11 mouse cellular contexts compared by ENCODE assay signal in genomic region chr17:81402636-81403035, GRCm38 (mm10). TPM values are rescaled to one million over a fixed set of nuclear protein-coding genes. Genes with fewer than 3 reads are reported as not detected.
DNase-seq lines count a peak whose midpoint lies in the region; ATAC-seq lines count a peak whose summit lies in the region.
"Had no signal": no experiment of that assay in that cellular context is flagged by ENCODE, and none has a peak within 500 bp of the region (broad histone marks: within the 10 kb centered on the region; RNA-seq: fewer than 3 reads in every experiment).

No protein-coding gene starts in this region.

- peak; percentile 98 for DNase-seq in heart, adult 11 months
- no peak for DNase-seq in heart, embryonic 10.5 days (ENCODE audit: low spot score)
- DNase-seq in adrenal gland, adult (ENCODE audit: inconsistent age in 2 of 2, low spot score in 1 of 2): peak; percentile 88 to 95
- peak; percentile 81 for DNase-seq in gastrocnemius, adult 18-20 months (ENCODE audit: low spot score)
- peak; percentile 65 for DNase-seq in layer of hippocampus, adult 9-10 months (ENCODE audit: low spot score)
- DNase-seq in hindbrain, embryonic 14.5 days (ENCODE audit: low spot score): no peak
- DNase-seq in embryo, embryonic 9.5 days (ENCODE audit: extremely low spot score): no peak
- DNase-seq: liver, embryonic 13.5 days had no signal

- H3K9ac ChIP-seq in stomach, embryonic 16.5 days (ENCODE audit: low read length): no peak overlapping the region
- H3K9ac ChIP-seq in hindbrain, embryonic 14.5 days: no peak overlapping the region
- H3K9ac ChIP-seq: embryonic facial prominence, embryonic 13.5 days; liver, embryonic 13.5 days had no signal

- no peak overlapping the region for H3K4me3 ChIP-seq in heart, embryonic 10.5 days
- no peak overlapping the region for H3K4me3 ChIP-seq in stomach, embryonic 16.5 days (replicated peaks; ENCODE audit: low read length)
- no peak overlapping the region for H3K4me3 ChIP-seq in hindbrain, embryonic 14.5 days (replicated peaks; ENCODE audit: low read length)
- H3K4me3 ChIP-seq: embryonic facial prominence, embryonic 13.5 days; liver, embryonic 13.5 days had no signal

- H3K4me1 ChIP-seq in heart, embryonic 10.5 days: 0 out of 2 replicates have a peak, but pooled peaks cover 5% of the 10 kb centered on the region
- H3K4me1 ChIP-seq in stomach, embryonic 16.5 days (ENCODE audit: control insufficient read depth, insufficient read depth, low read length): no peaks in the 10 kb centered on the region
- peaks cover 11% of the 10 kb centered on the region; the same call in 1 of the 2 replicates for H3K4me1 ChIP-seq in hindbrain, embryonic 14.5 days (replicated peaks; ENCODE audit: control insufficient read depth, insufficient read depth, low read length)
- H3K4me1 ChIP-seq: embryonic facial prominence, embryonic 13.5 days; liver, embryonic 13.5 days had no signal

- WGBS in heart, embryonic 10.5 days: 61% methylated on average over 2 of the region's 2 CpGs
- 54% methylated on average over 2 of the region's 2 CpGs for WGBS in stomach, embryonic 16.5 days
- WGBS in hindbrain, embryonic 14.5 days: 74% methylated on average over 2 of the region's 2 CpGs

- no peaks in the 10 kb centered on the region for H3K9me3 ChIP-seq in heart, embryonic 10.5 days
- H3K9me3 ChIP-seq in stomach, embryonic 16.5 days (replicated peaks; ENCODE audit: control insufficient read depth, low read length): no peaks in the 10 kb centered on the region
- H3K9me3 ChIP-seq in hindbrain, embryonic 14.5 days (ENCODE audit: control insufficient read depth, low read length): no peaks in the 10 kb centered on the region
- H3K9me3 ChIP-seq: embryonic facial prominence, embryonic 13.5 days; liver, embryonic 13.5 days had no signal

- no peak overlapping the region for H3K4me2 ChIP-seq in stomach, embryonic 16.5 days (ENCODE audit: low read depth, low read length)
- no peak overlapping the region for H3K4me2 ChIP-seq in hindbrain, embryonic 14.5 days (replicated peaks)
- H3K4me2 ChIP-seq: embryonic facial prominence, embryonic 13.5 days; liver, embryonic 13.5 days had no signal

- H3K27me3 ChIP-seq in heart, embryonic 10.5 days (ENCODE audit: insufficient read depth, poor library complexity, severe bottlenecking): no peaks in the 10 kb centered on the region
- no peaks in the 10 kb centered on the region for H3K27me3 ChIP-seq in stomach, embryonic 16.5 days (ENCODE audit: control insufficient read depth, insufficient read depth, low read length)
- H3K27me3 ChIP-seq in hindbrain, embryonic 14.5 days (ENCODE audit: control insufficient read depth, insufficient read depth, low read length): no peaks in the 10 kb centered on the region
- H3K27me3 ChIP-seq: embryonic facial prominence, embryonic 13.5 days; liver, embryonic 13.5 days had no signal

- H3K27ac ChIP-seq in heart, embryonic 10.5 days: no peak overlapping the region
- peak overlapping the region; percentile 21; the same call in 1 of the 2 replicates for H3K27ac ChIP-seq in stomach, embryonic 16.5 days (ENCODE audit: low read length)
- no peak overlapping the region for H3K27ac ChIP-seq in hindbrain, embryonic 14.5 days
- H3K27ac ChIP-seq: embryonic facial prominence, embryonic 13.5 days; liver, embryonic 13.5 days had no signal

- peaks cover 29% of the 10 kb centered on the region for H3K36me3 ChIP-seq in heart, embryonic 10.5 days
- H3K36me3 ChIP-seq in stomach, embryonic 16.5 days (ENCODE audit: control insufficient read depth, insufficient read depth, low read length): no peaks in the 10 kb centered on the region
- peaks cover 5% of the 10 kb centered on the region for H3K36me3 ChIP-seq in hindbrain, embryonic 14.5 days (replicated peaks; ENCODE audit: control insufficient read depth, insufficient read depth)
- H3K36me3 ChIP-seq: liver, embryonic 13.5 days had no signal

- peak; percentile 78; the same call in 1 of the 2 replicates for ATAC-seq in stomach, embryonic 16.5 days (ENCODE audit: insufficient read depth, low FRiP score)
- no peak for ATAC-seq in hindbrain, embryonic 14.5 days (ENCODE audit: low FRiP score)

RNA-seq across cellular contexts. Expression of gene Gm11096, which starts 38.9 kb away (rescaled TPM):
- not detected in 2 replicates for polyA plus RNA-seq in heart, embryonic 10.5 days (2016; fragmentation: Nextera tagmentation; extraction: Ambion mirVana)
- not detected for total RNA-seq in gastrocnemius, adult 18-20 months (2021)
- not detected in 2 replicates for polyA plus RNA-seq in stomach, embryonic 16.5 days (2015; fragmentation: Nextera tagmentation; extraction: Ambion mirVana)
- polyA plus RNA-seq in hindbrain, embryonic 14.5 days (2014; fragmentation: Nextera tagmentation; extraction: Ambion mirVana): not detected in 2 replicates
- polyA plus RNA-seq: embryonic facial prominence, embryonic 13.5 days; liver, embryonic 13.5 days; testis, adult 2 months had no signal

Comparison
In these comparisons a context has a peak if more than half of its experiments do, and no peak if none do; other contexts are left out.
1. DNase-seq: peak in heart, adult 11 months (single experiment), adrenal gland, adult (2 of 2), gastrocnemius, adult 18-20 months (single experiment) and layer of hippocampus, adult 9-10 months (single experiment); none in heart, embryonic 10.5 days (single experiment), hindbrain, embryonic 14.5 days (single experiment) and embryo, embryonic 9.5 days (single experiment).